Mouse (Mus musculus) midbrain, postnatal 0 days (tissue): ENCODE results near the gene Dcaf11. TPM values are rescaled to one million over a fixed set of nuclear protein-coding genes. Genes with fewer than 3 reads are reported as not detected.

Source experiments
- ATAC-seq: fragments of 200-750 bp; cut with Nextera tagmentation; 2 replicates; pipeline ENCODE4 v1.8.0; 2017; ENCODE audit warnings: moderate number of reproducible peaks, mild to moderate bottlenecking, moderate TSS enrichment, moderate library complexity; ENCODE audit not compliant: low FRiP score
- DNase-seq: peaks from one replicate; pipeline ENCODE4 v3.0.0-alpha.2; 2015; ENCODE audit warnings: low spot score
- H3K27ac ChIP-seq: fragments of 300-500 bp; sonication (generic); 2 replicates; pipeline ENCODE4 v1.5.1; 2014; ENCODE audit warnings: low read depth, mild to moderate bottlenecking, low read length, mixed read lengths
- H3K27me3 ChIP-seq: fragments of 300-500 bp; sonication (generic); 2 replicates; pipeline ENCODE4 v1.6.1; 2014; ENCODE audit warnings: low read length, control low read depth, mixed read lengths; ENCODE audit not compliant: insufficient read depth
- H3K36me3 ChIP-seq: fragments of 300-500 bp; sonication (generic); 2 replicates; pipeline ENCODE4 v1.6.1; 2014; ENCODE audit warnings: low read length, control low read depth, mixed read lengths; ENCODE audit not compliant: insufficient read depth
- H3K4me1 ChIP-seq: fragments of 300-500 bp; sonication (generic); 2 replicates; pipeline ENCODE4 v1.6.1; 2014; ENCODE audit warnings: mild to moderate bottlenecking, control low read depth, antibody characterized with exemption, low read length, mixed read lengths; ENCODE audit not compliant: insufficient read depth
- H3K4me2 ChIP-seq: fragments of 300-500 bp; sonication (generic); 2 replicates; pipeline ENCODE4 v1.6.1; 2014; ENCODE audit warnings: low read depth, mild to moderate bottlenecking, low read length, mixed read lengths; ENCODE audit not compliant: poor library complexity, severe bottlenecking
- H3K4me3 ChIP-seq: fragments of 300-500 bp; sonication (generic); 2 replicates; pipeline ENCODE4 v1.5.1; 2014; ENCODE audit warnings: low read depth, mild to moderate bottlenecking, low read length, moderate library complexity
- H3K9ac ChIP-seq: fragments of 300-500 bp; sonication (generic); replicated peaks from 2 replicates; pipeline ENCODE4 v1.6.1; 2014; ENCODE audit warnings: mild to moderate bottlenecking, low read length, moderate library complexity, mixed read lengths; ENCODE audit not compliant: poor library complexity, severe bottlenecking
- H3K9me3 ChIP-seq: fragments of 300-500 bp; sonication (generic); 2 replicates; pipeline ENCODE4 v1.6.1; 2016; ENCODE audit warnings: low read length, control low read depth
- CTCF ChIP-seq: IDR thresholded peaks from 2 replicates; pipeline ENCODE4 v1.5.1; 2016; ENCODE audit warnings: antibody characterized with exemption, mild to moderate bottlenecking
- WGBS: fragments of 180-500 bp; shearing (Covaris S2); extraction: QIAGEN DNeasy Blood & Tissue Kit; methylation state at CpG from one replicate; pipeline ENCODE4 v1.1.7; 2014; 5-methylcytosine and 5-hydroxymethylcytosine counted together
- polyA plus RNA-seq: library from polyadenylated mRNA; unstranded; fragments of >200 nt; fragmentation: Nextera tagmentation; extraction: Ambion mirVana; gene quantifications from 2 replicates; pipeline ENCODE4 v1.2.1, GENCODE M21; 2015
- total RNA-seq: library from RNA; depleted of rRNA; stranded (reverse); fragments of >200 nt; gene quantifications from 2 replicates; pipeline ENCODE4 v1.2.3, GENCODE M21; 2014

Gene Dcaf11
- total and polyA plus RNA-seq, 2 experiments from 2014 or later: 98.3 to 102 TPM

DNA sequence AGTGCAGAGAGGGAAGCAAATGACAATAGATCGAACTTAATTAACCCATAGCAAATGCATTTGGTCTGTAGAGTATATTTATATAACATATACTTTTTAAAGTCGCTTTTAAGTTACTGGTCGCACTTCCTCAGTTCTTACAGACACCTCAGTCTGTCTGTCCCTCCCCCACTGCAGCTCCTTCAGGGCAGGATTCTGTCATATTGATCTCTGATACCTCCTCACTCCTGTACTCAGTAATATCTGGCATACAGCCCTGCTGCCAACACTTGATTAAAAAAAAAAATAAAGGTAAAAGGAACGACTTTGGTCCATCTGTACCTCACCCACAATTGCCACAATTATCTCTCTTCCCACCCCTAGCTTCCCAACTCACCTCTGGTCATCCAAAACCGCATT, 24.5 kb downstream of the Dcaf11 start:
- peak overlapping the region; percentile 53 for H3K4me3 ChIP-seq
- ATAC-seq: no peak
- no peaks in the 10 kb centered on the region for H3K27me3 ChIP-seq
- no peaks in the 10 kb centered on the region for H3K9me3 ChIP-seq
- DNase-seq: no peak
- peak overlapping the region; percentile 79 for H3K9ac ChIP-seq
- H3K27ac ChIP-seq: peak overlapping the region; percentile 67; the same call in 1 of the 2 replicates
- H3K36me3 ChIP-seq: peaks cover 19% of the 10 kb centered on the region
- no peaks in the 10 kb centered on the region for H3K4me1 ChIP-seq
- WGBS: 37% methylated on average over 5 of the region's 5 CpGs
- TF ChIP-seq CTCF: no peak
- H3K4me2 ChIP-seq: peak overlapping the region; percentile 80

DNA sequence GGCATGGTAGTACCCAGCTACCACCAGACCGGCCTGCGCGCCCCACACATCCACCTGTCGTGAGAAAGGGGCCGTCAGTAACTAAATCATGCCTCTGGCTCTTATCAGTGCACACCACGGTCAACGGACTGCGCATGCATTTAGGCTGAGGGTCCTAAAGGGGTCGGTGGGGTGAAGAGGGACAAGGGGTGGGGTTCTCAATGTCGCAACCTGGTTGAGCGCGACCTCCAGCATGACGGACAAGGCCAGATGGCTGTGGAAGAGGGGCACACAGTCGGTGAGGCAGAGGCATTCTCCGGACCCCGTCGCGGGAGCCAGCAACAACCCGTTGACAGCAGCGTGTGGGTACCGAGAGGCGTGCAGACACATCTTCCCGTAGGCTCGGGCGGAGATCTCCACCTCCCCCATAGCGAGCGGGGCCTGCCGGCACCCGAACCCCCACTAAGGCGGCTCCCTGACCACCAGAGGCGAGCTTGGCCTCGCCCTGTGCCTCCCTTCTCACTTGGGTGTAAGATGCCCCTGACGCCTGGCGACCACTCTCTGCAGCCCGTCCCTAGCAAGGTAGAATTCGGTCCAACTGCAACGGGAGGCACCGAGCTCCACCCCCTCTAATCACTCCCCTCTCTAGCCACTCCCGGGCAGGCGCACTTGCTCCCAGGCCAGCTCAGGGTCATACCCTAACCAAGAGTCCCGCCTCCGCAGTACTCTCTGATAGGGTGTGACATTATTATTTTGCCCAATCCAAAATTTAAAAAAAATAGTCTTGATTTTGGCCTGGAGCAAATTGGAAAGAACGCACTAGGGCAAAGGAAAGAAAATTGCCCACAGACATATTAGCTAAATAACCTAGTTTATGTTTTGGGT, 25.1 kb downstream of the Dcaf11 start, which contains the start of gene Emc9:
Emc9 (minus strand) TSS at position 601 of the 864 bp plus-strand sequence.
- 0 out of 2 replicates have a peak, but pooled peaks have one; percentile 12 for TF ChIP-seq CTCF
- Histone ChIP-seq H3K27me3 (no peaks in the 10 kb centered on the region), H3K9ac (peak within 1 kb of the TSS; percentile 79), H3K4me3 (peak within 1 kb of the TSS; percentile 53), H3K4me2 (peak within 1 kb of the TSS; percentile 80), H3K36me3 (peaks cover 19% of the 10 kb centered on the region), H3K27ac (peak within 1 kb of the TSS; percentile 67), H3K4me1 (no peaks in the 10 kb centered on the region), H3K9me3 (no peaks in the 10 kb centered on the region)
- DNase-seq (peak; percentile 66), ATAC-seq (peak; percentile 72)
- WGBS: 3% methylated on average over 43 of the region's 43 CpGs

DNA sequence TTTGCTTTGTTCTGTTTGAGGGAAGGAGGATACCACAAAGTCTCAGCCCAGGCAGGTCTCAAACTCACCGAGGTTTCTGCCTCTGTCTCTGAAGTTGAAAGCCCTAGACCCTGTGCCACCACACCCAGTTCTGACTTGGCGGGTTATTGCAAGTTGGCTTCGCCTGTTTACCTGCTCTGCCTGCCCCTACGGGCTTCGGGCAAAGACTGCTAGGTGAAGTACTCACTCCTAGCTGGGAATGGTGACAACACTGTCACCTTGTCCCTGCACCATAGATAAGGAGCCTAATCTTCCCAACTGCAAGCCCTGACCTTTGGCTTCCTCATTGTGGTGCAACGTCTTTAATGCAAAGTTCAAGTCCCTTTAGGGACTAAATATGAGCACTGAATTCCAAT, 25.8 kb downstream of the Dcaf11 start:
- H3K4me3 ChIP-seq: peak overlapping the region; percentile 53
- ATAC-seq: no peak

DNA sequence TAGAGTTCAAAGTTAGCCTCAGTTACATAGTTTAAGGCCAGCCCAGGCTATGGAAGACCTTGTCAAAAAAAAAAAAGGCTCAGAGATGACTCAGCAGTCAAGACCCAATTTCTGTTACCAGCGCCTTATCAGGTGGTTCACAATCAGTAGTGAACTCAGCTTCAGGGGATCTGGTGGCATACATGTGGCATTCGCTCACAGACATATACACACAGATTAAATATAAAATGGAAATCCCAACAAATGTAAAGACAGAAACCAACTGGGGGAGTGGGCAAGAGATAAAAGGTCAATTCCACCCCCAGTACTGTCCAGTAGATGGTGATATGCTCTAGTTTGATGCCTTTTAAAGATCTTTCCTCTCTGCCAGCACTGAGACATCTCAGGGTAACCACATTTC, 26.3 kb downstream of the Dcaf11 start:
- Histone ChIP-seq H3K9ac (no peak overlapping the region), H3K4me1 (no peaks in the 10 kb centered on the region), H3K36me3 (peaks cover 13% of the 10 kb centered on the region), H3K4me2 (no peak overlapping the region), H3K4me3 (no peak overlapping the region), H3K27me3 (no peaks in the 10 kb centered on the region), H3K27ac (no peak overlapping the region), H3K9me3 (no peaks in the 10 kb centered on the region)
- ATAC-seq (no peak), DNase-seq (no peak)
- WGBS: 91% methylated on average over 2 of the region's 2 CpGs
- TF ChIP-seq CTCF: peak; percentile 32

More for the DNA sequence above, 25.8 kb downstream of the Dcaf11 start:
- H3K36me3 ChIP-seq: peaks cover 17% of the 10 kb centered on the region
- H3K4me1 ChIP-seq: no peaks in the 10 kb centered on the region
- no peak for TF ChIP-seq CTCF
- H3K9ac ChIP-seq: no peak overlapping the region
- WGBS: 66% methylated on average over 6 of the region's 6 CpGs
- peak overlapping the region; percentile 80 for H3K4me2 ChIP-seq
- H3K9me3 ChIP-seq: no peaks in the 10 kb centered on the region
- H3K27me3 ChIP-seq: no peaks in the 10 kb centered on the region
- no peak overlapping the region; the same call in 1 of the 2 replicates for H3K27ac ChIP-seq
- DNase-seq: no peak

DNA sequence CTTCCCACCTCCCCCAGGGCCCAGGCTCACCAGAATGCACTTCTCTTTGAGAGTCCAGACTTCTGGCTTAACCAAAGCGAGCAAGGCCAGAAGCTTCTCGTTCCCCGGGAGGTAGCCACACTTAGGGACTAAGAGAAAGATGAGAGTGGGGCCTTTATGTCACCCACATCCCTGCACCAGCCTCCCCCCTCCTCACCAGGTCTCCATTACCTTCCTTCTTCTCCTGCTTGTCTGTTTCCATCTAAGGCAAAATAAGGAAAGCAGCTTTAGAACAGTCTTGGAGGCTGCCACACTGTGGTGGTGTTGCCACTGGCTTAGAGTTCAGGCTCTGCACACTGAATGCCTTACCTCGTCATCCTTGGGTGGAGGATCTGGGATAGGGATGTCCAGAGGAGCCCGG, 29.5 kb downstream of the Dcaf11 start:
- TF ChIP-seq CTCF: no peak
- no peaks in the 10 kb centered on the region for H3K9me3 ChIP-seq
- H3K4me3 ChIP-seq: no peak overlapping the region
- DNase-seq (no peak), ATAC-seq (no peak)
- no peak overlapping the region for H3K27ac ChIP-seq
- no peaks in the 10 kb centered on the region for H3K27me3 ChIP-seq
- H3K36me3 ChIP-seq: peaks cover 11% of the 10 kb centered on the region
- WGBS: 90% methylated on average over 5 of the region's 5 CpGs
- peaks cover 9% of the 10 kb centered on the region; the same call in 1 of the 2 replicates for H3K4me1 ChIP-seq
- no peak overlapping the region for H3K4me2 ChIP-seq
- no peak overlapping the region for H3K9ac ChIP-seq
